Mouse (Mus musculus) liver, embryonic 14.5 days (tissue): ENCODE results near the gene Ptf1a.

Experiments used
- CTCF ChIP-seq: IDR thresholded peaks from 2 replicates; pipeline ENCODE4 v1.5.1; 2016; ENCODE audit warnings: antibody characterized with exemption, low read depth, control low read depth
- EP300 ChIP-seq: IDR thresholded peaks from 2 replicates; pipeline ENCODE4 v1.6.1; 2016; ENCODE audit warnings: antibody characterized with exemption, low read depth

GRCm38 (mm10) chr2:19490262-19490661 lies 44.8 kb downstream of the Ptf1a start:
- TF ChIP-seq CTCF (no peak), EP300 (no peak)
